Comparison of ENCODE assay signal across 8 mouse cellular contexts in the genomic region with DNA sequence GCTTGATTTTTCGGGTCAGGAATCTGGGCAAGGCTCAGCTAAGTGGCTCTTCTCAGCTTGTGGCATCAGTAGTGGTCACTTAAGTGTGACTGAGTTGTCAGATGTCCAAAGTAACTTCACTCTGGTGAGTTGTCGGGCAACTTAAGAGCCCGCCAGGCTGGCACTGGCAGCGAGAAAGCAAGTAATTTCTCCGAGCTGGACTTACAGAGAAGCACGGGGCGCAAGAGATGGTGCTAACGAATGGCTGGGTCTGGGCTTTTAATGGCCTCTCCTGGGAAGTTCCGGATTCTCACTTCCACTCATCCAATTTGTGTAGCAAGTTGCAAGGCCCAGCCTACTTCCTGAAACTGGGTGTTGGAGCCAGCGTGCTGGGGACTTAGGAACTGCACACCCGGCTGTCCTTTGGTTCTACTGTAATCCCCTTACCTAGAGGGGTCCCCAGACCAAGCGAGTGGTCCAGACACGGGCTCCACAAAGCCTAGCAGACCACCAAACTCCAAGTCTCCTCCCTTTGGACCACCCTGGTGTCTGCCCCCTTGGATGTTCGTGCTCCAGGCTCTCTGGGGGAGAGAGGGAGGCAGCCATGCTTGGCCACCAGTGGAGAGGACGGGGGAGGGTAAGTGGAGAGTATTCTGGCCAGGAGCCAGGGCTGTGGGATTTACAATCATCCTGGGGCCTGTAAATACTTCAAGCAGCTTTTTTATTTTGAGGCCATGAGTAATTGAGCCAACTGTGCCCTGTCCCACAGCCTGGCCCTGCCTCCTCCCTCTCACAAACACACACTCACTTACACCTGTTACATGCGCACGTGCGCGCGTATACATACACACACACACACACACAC. TPM values are rescaled to one million over a fixed set of nuclear protein-coding genes. Genes with fewer than 3 reads are reported as not detected.
DNase-seq lines count a peak whose midpoint lies in the region; ATAC-seq lines count a peak whose summit lies in the region.

No protein-coding gene starts in this region.

- DNase-seq in liver = peak; percentile 42
- DNase-seq in kidney, adult 8-10 months = peak; percentile 22 to 36
- peak; percentile 68 to 75 for DNase-seq in lung, postnatal 4 days
- DNase-seq in layer of hippocampus, adult 11-12 months (ENCODE audit: low spot score) = no peak
- no peak for DNase-seq in T-cell, adult 2 months (ENCODE audit: low spot score)

- peaks cover 12% of the 10 kb centered on the region for H3K36me3 ChIP-seq in liver, embryonic 12.5 days
- no peaks in the 10 kb centered on the region for H3K36me3 ChIP-seq in forebrain, embryonic 12.5 days (replicated peaks)

- H3K9ac ChIP-seq in liver, embryonic 12.5 days = no peak overlapping the region
- no peak overlapping the region for H3K9ac ChIP-seq in forebrain, embryonic 12.5 days

- H3K9me3 ChIP-seq in liver, embryonic 12.5 days (replicated peaks) = no peaks in the 10 kb centered on the region
- no peaks in the 10 kb centered on the region for H3K9me3 ChIP-seq in forebrain, embryonic 12.5 days

- H3K4me3 ChIP-seq in liver, embryonic 12.5 days = no peak overlapping the region
- no peak overlapping the region for H3K4me3 ChIP-seq in forebrain, embryonic 12.5 days (replicated peaks)

- no peaks in the 10 kb centered on the region for H3K27me3 ChIP-seq in liver, embryonic 12.5 days (replicated peaks)
- H3K27me3 ChIP-seq in forebrain, embryonic 12.5 days = no peaks in the 10 kb centered on the region

- ATAC-seq in liver, embryonic 12.5 days = no peak
- peak; percentile 49 for ATAC-seq in forebrain, embryonic 12.5 days (ENCODE audit: low FRiP score)
- ATAC-seq in erythroid progenitor cell, adult 5-6 weeks (replicated peaks; ENCODE audit: low FRiP score, poor library complexity, severe bottlenecking) = no peak

- 0 out of 2 replicates have a peak, but pooled peaks cover 4% of the 10 kb centered on the region for H3K4me1 ChIP-seq in liver, embryonic 12.5 days
- H3K4me1 ChIP-seq in forebrain, embryonic 12.5 days = peaks cover 25% of the 10 kb centered on the region

- 60% methylated on average over 20 of the region's 20 CpGs for WGBS in liver, embryonic 12.5 days (ENCODE audit: insufficient replicate concordance)
- WGBS in forebrain, embryonic 12.5 days = 68% methylated on average over 20 of the region's 20 CpGs

- H3K4me2 ChIP-seq in liver, embryonic 12.5 days = no peak overlapping the region
- no peak overlapping the region for H3K4me2 ChIP-seq in forebrain, embryonic 12.5 days

- H3K27ac ChIP-seq in liver, embryonic 12.5 days = no peak overlapping the region
- H3K27ac ChIP-seq in forebrain, embryonic 12.5 days = no peak overlapping the region

RNA-seq across cellular contexts. Expression of a gene that starts 23.3 kb away (rescaled TPM):
- 0.18 and 0.53 TPM in 2 replicates for polyA plus RNA-seq in liver, embryonic 12.5 days (2016; fragmentation: Nextera tagmentation; extraction: Ambion mirVana)
- polyA plus RNA-seq in forebrain, embryonic 12.5 days (2016; fragmentation: Nextera tagmentation; extraction: Ambion mirVana) = 4.6 and 7.2 TPM in 2 replicates
- total RNA-seq in erythroid progenitor cell, adult 5-6 weeks (2015; ENCODE audit: low replicate concordance) = not detected in 2 replicates
- 0.61 TPM in 1 of 2 replicates, not detected in the other for total RNA-seq in erythroid progenitor cell, adult 5-6 weeks (2017; ENCODE audit: low replicate concordance)

RNA-seq across cellular contexts. Expression of a gene that starts 53.6 kb away (rescaled TPM):
- 52.9 and 53.3 TPM in 2 replicates for polyA plus RNA-seq in liver, embryonic 12.5 days (2016; fragmentation: Nextera tagmentation; extraction: Ambion mirVana)
- polyA plus RNA-seq in forebrain, embryonic 12.5 days (2016; fragmentation: Nextera tagmentation; extraction: Ambion mirVana) = 91.8 and 95.1 TPM in 2 replicates
- total RNA-seq in erythroid progenitor cell, adult 5-6 weeks (2015; ENCODE audit: low replicate concordance) = 119 and 138 TPM in 2 replicates
- 155 and 213 TPM in 2 replicates for total RNA-seq in erythroid progenitor cell, adult 5-6 weeks (2017; ENCODE audit: low replicate concordance)

Comparison
In these comparisons a context has a peak if more than half of its experiments do, and no peak if none do; other contexts are left out.
1. DNase-seq: peak in liver (single experiment), kidney, adult 8-10 months (2 of 2) and lung, postnatal 4 days (2 of 2); none in layer of hippocampus, adult 11-12 months (single experiment) and T-cell, adult 2 months (single experiment).